Mouse (Mus musculus) skeletal muscle tissue, postnatal 0 days (tissue): ENCODE measurements around the gene Ms4a6d. TPM values are rescaled to one million over a fixed set of nuclear protein-coding genes. Genes with fewer than 3 reads are reported as not detected.

ENCODE experiments used
- polyA plus RNA-seq: library from polyadenylated mRNA; unstranded; fragments of >200 nt; fragmentation: Nextera tagmentation; extraction: Ambion mirVana; gene quantifications from 2 replicates; pipeline ENCODE4 v1.2.1, GENCODE M21; 2015

Ms4a6d gene
- polyA plus RNA-seq = 10.5 and 12.0 TPM in 2 replicates

GRCm38 (mm10) chr19:11604603-11605002 lies at the start of gene Ms4a6d:
Gene Ms4a6d, minus strand, starts transcription at chr19:11604849.

DNA sequence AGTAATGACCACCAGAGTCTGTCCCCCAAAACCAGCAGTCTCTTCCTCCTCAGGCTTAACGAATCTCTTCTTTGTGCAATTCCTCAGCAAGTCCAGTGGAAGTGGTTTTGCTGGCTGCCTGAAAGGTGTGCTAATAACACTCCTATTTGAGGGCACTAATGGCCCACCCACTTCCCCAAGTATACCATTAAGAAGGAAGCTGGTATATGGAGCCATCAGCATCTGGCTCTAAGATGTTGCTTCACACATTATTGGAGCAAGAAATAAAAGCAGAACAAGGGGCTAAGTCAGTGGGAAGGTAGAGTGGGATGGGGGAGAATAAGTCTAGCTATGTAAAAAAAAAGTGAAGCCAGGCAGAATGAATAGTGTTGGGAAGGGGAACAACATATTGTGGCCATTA lies 36.1 kb upstream of the Ms4a6d start, which contains the start of gene Ms4a3:
TSS of gene Ms4a3 (minus strand) at position 120 of the 400 bp plus-strand sequence.

GRCm38 (mm10) chr19:11623551-11623950 lies 18.9 kb upstream of the Ms4a6d start, which contains the start of gene Ms4a2:
Gene Ms4a2, minus strand, starts transcription at chr19:11623719.

Other genes with a start within 250 kb of the Ms4a6d start
- 11.3 and 13.8 TPM in 2 replicates for gene Ms4a4a, start 229.3 kb downstream of the Ms4a6d start, polyA plus RNA-seq
- gene Ms4a4c, start 200.1 kb downstream of the Ms4a6d start, polyA plus RNA-seq = 0.76 and 1.0 TPM in 2 replicates
- 0.52 and 0.53 TPM in 2 replicates for gene Ms4a4b, start 161.3 kb downstream of the Ms4a6d start, polyA plus RNA-seq
- 10.5 and 14.3 TPM in 2 replicates for gene Ms4a6c, start 135.5 kb downstream of the Ms4a6d start, polyA plus RNA-seq
- 0.04 and 0.35 TPM in 2 replicates for gene Gm8369, start 118.9 kb downstream of the Ms4a6d start, polyA plus RNA-seq
- gene Ms4a6b, start 88.3 kb downstream of the Ms4a6d start, polyA plus RNA-seq = 7.2 and 10.4 TPM in 2 replicates
- gene Ms4a4d, start 68.0 kb downstream of the Ms4a6d start, polyA plus RNA-seq = 3.8 and 4.0 TPM in 2 replicates
- 2.4 and 4.2 TPM in 2 replicates for gene Ms4a2, start 18.9 kb upstream of the Ms4a6d start, polyA plus RNA-seq
- 0.21 TPM in 1 of 2 replicates, not detected in the other for gene Ms4a3, start 36.0 kb upstream of the Ms4a6d start, polyA plus RNA-seq
- gene Oosp2, start 55.7 kb upstream of the Ms4a6d start, polyA plus RNA-seq = not detected in 2 replicates
- gene Oosp1, start 86.3 kb upstream of the Ms4a6d start, polyA plus RNA-seq = not detected in 2 replicates
- gene Oosp3, start 92.2 kb upstream of the Ms4a6d start, polyA plus RNA-seq = not detected in 2 replicates
- not detected in 2 replicates for gene Gif, start 142.7 kb upstream of the Ms4a6d start, polyA plus RNA-seq
- gene Mrpl16, start 165.5 kb upstream of the Ms4a6d start, polyA plus RNA-seq = 43.4 and 44.6 TPM in 2 replicates
- gene Stx3, start 214.6 kb upstream of the Ms4a6d start, polyA plus RNA-seq = 3.1 and 3.5 TPM in 2 replicates
- gene Olfr1417, start 234.4 kb upstream of the Ms4a6d start, polyA plus RNA-seq = not detected in 2 replicates